Mouse (Mus musculus) induced T-regulatory cell, adult 2 months (primary cell): ENCODE data around the gene Psmb1.
"Not testable (repeated sequence)": the region's sequence is repeated elsewhere in the genome, so short reads cannot be mapped to it uniquely, and the experiment has no call there.

Experiments
- DNase-seq: peaks from one replicate; pipeline ENCODE4 v3.0.0-alpha.2; 2012; ENCODE audit warnings: low read depth

Psmb1 gene

GRCm38 (mm10) chr17:15459761-15460160 lies 39.8 kb downstream of the Psmb1 start:
- DNase-seq, result no peak

GRCm38 (mm10) chr17:15456595-15456994 lies 43.0 kb downstream of the Psmb1 start:
- no peak for DNase-seq

- DNase-seq, result no peak
Observed at GRCm38 (mm10) chr17:15455203-15455602, 44.3 kb downstream of the Psmb1 start.

GRCm38 (mm10) chr17:15449606-15450005 lies 49.9 kb downstream of the Psmb1 start:
- no peak for DNase-seq

GRCm38 (mm10) chr17:15449144-15449543 lies 50.4 kb downstream of the Psmb1 start:
- DNase-seq, result not testable (repeated sequence)

GRCm38 (mm10) chr17:15447831-15448230 lies 51.7 kb downstream of the Psmb1 start:
- DNase-seq, result no peak

GRCm38 (mm10) chr17:15445421-15445820 lies 54.1 kb downstream of the Psmb1 start:
- DNase-seq, result no peak

GRCm38 (mm10) chr17:15440463-15441121 lies 59.0 kb downstream of the Psmb1 start:
- DNase-seq, result no peak

- DNase-seq, result peak; percentile 15
Observed at GRCm38 (mm10) chr17:15440067-15440462, 59.5 kb downstream of the Psmb1 start.

GRCm38 (mm10) chr17:15434748-15435147 lies 64.8 kb downstream of the Psmb1 start:
- no peak for DNase-seq

- no peak for DNase-seq
Observed at GRCm38 (mm10) chr17:15432036-15432435, 67.5 kb downstream of the Psmb1 start.

GRCm38 (mm10) chr17:15431551-15431950 lies 68.0 kb downstream of the Psmb1 start:
- no peak for DNase-seq

- DNase-seq, result peak; percentile 9
Observed at GRCm38 (mm10) chr17:15431021-15431514, 68.5 kb downstream of the Psmb1 start.

GRCm38 (mm10) chr17:15429937-15430336 lies 69.6 kb downstream of the Psmb1 start:
- no peak for DNase-seq

GRCm38 (mm10) chr17:15429451-15429850 lies 70.1 kb downstream of the Psmb1 start:
- DNase-seq, result no peak

GRCm38 (mm10) chr17:15425931-15426330 lies 73.6 kb downstream of the Psmb1 start:
- no peak for DNase-seq
